Mouse (Mus musculus) large intestine, adult 2 months (tissue): Measurements from ENCODE around the gene Gsap. TPM values are rescaled to one million over a fixed set of nuclear protein-coding genes. Genes with fewer than 3 reads are reported as not detected.

ENCODE experiments used
- polyA plus RNA-seq: library from polyadenylated mRNA; depleted of rRNA; stranded (reverse); fragments of >200 nt; gene quantifications from 2 replicates; pipeline ENCODE4 v1.2.3, GENCODE M21; 2012; rRNA removed

The Gsap gene
- polyA plus RNA-seq, 1 experiment, result 1.4 TPM

Other genes with a start within 250 kb of the Gsap start
- 3.0 and 4.0 TPM in 2 replicates for gene Rsbn1l, start 229.9 kb upstream of the Gsap start, polyA plus RNA-seq
- 17.0 and 33.3 TPM in 2 replicates for gene Ptpn12, start 130.3 kb upstream of the Gsap start, polyA plus RNA-seq
- gene Fgl2, start 186.4 kb downstream of the Gsap start, polyA plus RNA-seq, result 11.7 and 21.2 TPM in 2 replicates
- not detected in 2 replicates for gene Ccdc146, start 238.4 kb downstream of the Gsap start, polyA plus RNA-seq
- 2.5 and 2.6 TPM in 2 replicates for gene Fam185a, start 238.7 kb downstream of the Gsap start, polyA plus RNA-seq